Mouse (Mus musculus): ENCODE results near the gene Tex21. TPM values are rescaled to one million over a fixed set of nuclear protein-coding genes. Genes with fewer than 3 reads are reported as not detected.
"Not testable (repeated sequence)": the region's sequence is repeated elsewhere in the genome, so short reads cannot be mapped to it uniquely, and the experiment has no call there.

Gene Tex21
- polyA plus RNA-seq, 1 experiment: not detected

DNA sequence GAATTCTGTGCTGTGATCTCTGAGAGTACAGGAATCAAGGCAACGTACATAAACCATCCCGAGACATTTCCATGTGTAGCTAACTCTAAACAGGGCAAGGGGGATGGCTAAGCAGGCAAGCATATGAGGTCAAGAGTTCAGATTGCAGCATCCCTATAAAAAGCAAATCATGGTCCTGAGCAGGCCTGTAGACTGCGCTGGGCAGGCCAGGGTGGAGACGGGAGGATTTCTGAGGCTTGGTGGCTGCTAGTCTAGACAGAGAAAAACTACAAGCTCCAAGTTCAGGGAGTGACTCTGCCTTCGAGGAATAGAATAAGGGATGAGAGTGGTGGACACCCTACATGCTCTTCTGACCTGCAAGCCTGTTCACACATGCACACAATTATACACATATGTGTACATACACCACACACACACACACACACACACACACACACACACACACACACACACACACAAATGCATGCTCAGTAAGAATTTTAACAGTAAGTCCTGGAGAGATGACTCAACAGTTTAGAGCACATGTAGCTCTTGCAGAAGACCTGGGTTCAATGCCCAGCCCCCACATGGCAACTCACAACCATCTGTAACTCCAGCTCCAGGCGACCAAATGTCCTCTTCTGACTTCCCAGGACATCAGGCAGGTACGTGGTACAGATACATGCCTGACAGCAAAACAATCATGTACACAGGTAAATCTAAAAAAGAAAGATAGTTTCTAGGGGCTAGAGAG is 6.5 kb downstream of the Tex21 start:
- no peaks in the 10 kb centered on the region for H3K27me3 ChIP-seq (ENCODE audit: control insufficient read depth, insufficient read depth, low read length)
- no peak for DNase-seq
- H3K27ac ChIP-seq (ENCODE audit: control insufficient read depth, insufficient read depth, low read length): no peak overlapping the region
- WGBS: 88% methylated on average over 7 of the region's 7 CpGs
- no peak overlapping the region for H3K4me3 ChIP-seq (ENCODE audit: control insufficient read depth, insufficient read depth, low read length)
- no peaks in the 10 kb centered on the region for H3K4me1 ChIP-seq (replicated peaks; ENCODE audit: control insufficient read depth, insufficient read depth, low read length)
- TF ChIP-seq POLR2A (IDR thresholded peaks at IDR 0.05; ENCODE audit: control insufficient read depth, extremely low read depth, insufficient read depth, low read length, poor library complexity): no peak
- no peak for TF ChIP-seq CTCF (IDR thresholded peaks at IDR 0.05; ENCODE audit: borderline replicate concordance, control insufficient read depth, extremely low read depth, insufficient read depth, low read length, poor library complexity)
- no peaks in the 10 kb centered on the region for H3K36me3 ChIP-seq (ENCODE audit: control insufficient read depth, insufficient read depth, low read length)

DNA sequence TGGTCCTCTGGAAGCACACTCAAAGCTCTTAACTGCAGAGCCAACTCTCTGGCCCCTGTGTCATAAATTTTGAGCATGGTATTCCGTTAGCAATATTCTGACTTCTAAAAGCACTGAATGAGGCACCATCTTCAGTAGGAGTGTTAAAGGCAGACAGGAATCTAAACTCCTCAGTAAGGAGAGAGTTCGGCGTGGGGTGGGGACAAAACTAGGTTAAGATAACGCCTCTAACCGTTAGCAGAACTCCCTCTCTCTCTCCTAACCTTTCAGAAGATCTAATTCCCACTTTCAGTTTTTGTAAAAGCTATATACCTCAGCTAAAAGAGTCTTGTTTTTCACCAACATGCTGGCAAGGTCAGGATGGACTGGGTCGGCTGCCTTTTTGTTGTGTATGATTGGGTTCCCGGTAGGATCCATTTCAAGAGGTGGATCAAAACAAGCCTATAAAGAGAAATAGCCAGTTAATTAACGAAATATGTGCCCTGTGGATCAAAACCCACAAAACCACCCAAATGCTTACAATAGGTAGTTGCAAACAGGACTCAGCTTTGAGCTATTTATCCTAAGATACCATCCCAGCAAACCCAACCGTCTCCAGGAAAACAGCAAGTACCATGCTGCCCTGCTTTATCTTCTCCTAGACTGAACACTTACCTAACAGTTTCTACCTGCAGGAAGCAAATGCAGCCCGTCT is 7.3 kb downstream of the Tex21 start:
- Histone ChIP-seq H3K27ac (ENCODE audit: control insufficient read depth, insufficient read depth, low read length) (no peak overlapping the region), H3K36me3 (ENCODE audit: control insufficient read depth, insufficient read depth, low read length) (no peaks in the 10 kb centered on the region), H3K4me1 (replicated peaks; ENCODE audit: control insufficient read depth, insufficient read depth, low read length) (no peaks in the 10 kb centered on the region), H3K4me3 (ENCODE audit: control insufficient read depth, insufficient read depth, low read length) (no peak overlapping the region), H3K27me3 (ENCODE audit: control insufficient read depth, insufficient read depth, low read length) (no peaks in the 10 kb centered on the region)
- DNase-seq: no peak
- TF ChIP-seq POLR2A (IDR thresholded peaks at IDR 0.05; ENCODE audit: control insufficient read depth, extremely low read depth, insufficient read depth, low read length, poor library complexity): no peak
- TF ChIP-seq CTCF (IDR thresholded peaks at IDR 0.05; ENCODE audit: borderline replicate concordance, control insufficient read depth, extremely low read depth, insufficient read depth, low read length, poor library complexity): no peak
- WGBS: 87% methylated on average over 10 of the region's 10 CpGs

DNA sequence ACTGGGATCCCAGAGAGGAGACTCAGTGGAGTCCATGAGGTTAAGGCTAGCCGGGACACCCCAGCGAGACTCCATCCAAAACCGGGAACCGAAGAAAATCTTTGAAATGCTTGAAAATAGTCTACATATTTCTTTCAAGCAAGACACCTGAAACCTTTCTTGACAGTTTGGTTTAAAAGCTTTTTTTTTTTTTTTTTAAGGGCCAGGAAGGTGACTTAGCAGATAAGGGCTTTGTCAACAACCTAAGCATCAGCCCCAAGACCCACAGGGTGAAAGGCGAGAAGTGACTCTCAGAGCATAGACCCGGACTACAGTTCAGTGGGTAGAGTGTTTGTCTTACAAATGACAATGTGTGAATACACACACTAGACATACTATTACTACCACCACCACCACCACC is 11.3 kb downstream of the Tex21 start:
- WGBS: 87% methylated on average over 6 of the region's 6 CpGs
- Histone ChIP-seq H3K27me3 (ENCODE audit: control insufficient read depth, insufficient read depth, low read length) (no peaks in the 10 kb centered on the region), H3K4me3 (ENCODE audit: control insufficient read depth, insufficient read depth, low read length) (no peak overlapping the region), H3K4me1 (replicated peaks; ENCODE audit: control insufficient read depth, insufficient read depth, low read length) (no peaks in the 10 kb centered on the region), H3K27ac (ENCODE audit: control insufficient read depth, insufficient read depth, low read length) (no peak overlapping the region), H3K36me3 (ENCODE audit: control insufficient read depth, insufficient read depth, low read length) (no peaks in the 10 kb centered on the region)
- TF ChIP-seq CTCF (IDR thresholded peaks at IDR 0.05; ENCODE audit: borderline replicate concordance, control insufficient read depth, extremely low read depth, insufficient read depth, low read length, poor library complexity): no peak
- TF ChIP-seq POLR2A (IDR thresholded peaks at IDR 0.05; ENCODE audit: control insufficient read depth, extremely low read depth, insufficient read depth, low read length, poor library complexity): no peak
- DNase-seq: no peak

DNA sequence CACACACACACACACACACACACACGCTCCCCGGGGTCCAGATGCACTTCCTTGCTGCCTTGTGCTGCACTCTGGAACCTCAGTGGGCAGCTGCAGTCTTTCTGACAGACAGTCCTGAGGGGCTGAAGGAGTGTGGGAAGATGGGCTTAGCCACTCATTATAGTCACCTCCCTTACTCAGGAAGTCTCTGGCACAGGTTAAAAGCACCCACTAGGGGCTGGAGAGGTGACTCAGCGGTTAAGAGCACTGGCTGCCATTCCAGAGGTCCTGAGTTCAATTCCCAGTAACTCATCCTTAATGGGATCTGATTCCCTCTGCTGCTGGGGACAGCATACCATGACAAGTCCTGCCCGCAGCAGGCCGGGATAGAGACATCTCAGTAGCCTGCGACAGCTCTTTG is 15.9 kb downstream of the Tex21 start:
- H3K36me3 ChIP-seq (ENCODE audit: control insufficient read depth, insufficient read depth, low read length): no peaks in the 10 kb centered on the region
- H3K4me1 ChIP-seq (replicated peaks; ENCODE audit: control insufficient read depth, insufficient read depth, low read length): no peaks in the 10 kb centered on the region
- no peak for TF ChIP-seq CTCF (IDR thresholded peaks at IDR 0.05; ENCODE audit: borderline replicate concordance, control insufficient read depth, extremely low read depth, insufficient read depth, low read length, poor library complexity)
- TF ChIP-seq POLR2A (IDR thresholded peaks at IDR 0.05; ENCODE audit: control insufficient read depth, extremely low read depth, insufficient read depth, low read length, poor library complexity): no peak
- no peaks in the 10 kb centered on the region for H3K27me3 ChIP-seq (ENCODE audit: control insufficient read depth, insufficient read depth, low read length)
- H3K27ac ChIP-seq (ENCODE audit: control insufficient read depth, insufficient read depth, low read length): no peak overlapping the region
- H3K4me3 ChIP-seq (ENCODE audit: control insufficient read depth, insufficient read depth, low read length): no peak overlapping the region
- no peak for DNase-seq
- 86% methylated on average over 6 of the region's 6 CpGs for WGBS

DNA sequence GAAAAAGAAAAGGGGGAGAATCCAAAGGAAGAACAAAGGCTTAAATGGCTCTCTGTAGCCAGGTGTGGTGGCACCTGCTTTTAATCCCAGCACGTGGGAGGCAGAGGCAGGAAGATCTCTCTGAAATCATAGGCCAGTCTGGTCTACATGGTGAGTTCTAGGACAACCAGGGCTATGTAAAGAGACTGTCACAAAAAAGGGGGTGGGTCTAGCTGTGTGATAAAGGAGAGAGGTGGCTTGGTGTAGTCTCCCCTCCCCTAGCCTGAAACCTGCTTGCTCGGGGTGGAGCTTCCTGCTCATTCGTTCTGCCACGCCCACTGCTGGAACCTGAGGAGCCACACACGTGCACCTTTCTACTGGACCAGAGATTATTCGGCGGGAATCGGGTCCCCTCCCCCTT is 24.4 kb downstream of the Tex21 start:
- not testable (repeated sequence) for H3K27ac ChIP-seq (ENCODE audit: control insufficient read depth, insufficient read depth, low read length); DNase-seq; H3K4me1 ChIP-seq (replicated peaks; ENCODE audit: control insufficient read depth, insufficient read depth, low read length); H3K4me3 ChIP-seq (ENCODE audit: control insufficient read depth, insufficient read depth, low read length); H3K27me3 ChIP-seq (ENCODE audit: control insufficient read depth, insufficient read depth, low read length); H3K36me3 ChIP-seq (ENCODE audit: control insufficient read depth, insufficient read depth, low read length)
- 92% methylated on average over 4 of the region's 8 CpGs for WGBS

DNA sequence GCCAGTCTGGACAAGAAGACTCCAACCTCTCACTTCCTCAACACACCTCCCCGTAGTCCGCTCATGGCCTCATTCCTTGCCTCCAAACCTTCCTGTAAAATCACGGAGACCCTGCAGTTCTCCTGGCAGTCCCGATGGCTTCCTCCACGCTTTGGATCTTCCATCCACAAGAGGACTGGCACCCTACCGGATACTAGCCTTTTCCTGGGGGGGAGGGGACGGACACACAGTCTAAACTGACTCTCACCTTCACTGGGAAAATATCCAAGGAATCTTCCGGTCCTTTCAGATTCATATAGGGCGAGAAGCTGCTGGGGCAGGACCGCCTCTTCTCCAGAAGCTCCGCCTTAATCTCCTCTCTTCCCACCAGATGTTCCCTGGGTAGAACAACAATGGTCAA is 29.8 kb downstream of the Tex21 start:
- Histone ChIP-seq H3K36me3 (ENCODE audit: control insufficient read depth, insufficient read depth, low read length) (no peaks in the 10 kb centered on the region), H3K4me3 (ENCODE audit: control insufficient read depth, insufficient read depth, low read length) (no peak overlapping the region), H3K4me1 (replicated peaks; ENCODE audit: control insufficient read depth, insufficient read depth, low read length) (no peaks in the 10 kb centered on the region), H3K27me3 (ENCODE audit: control insufficient read depth, insufficient read depth, low read length) (no peaks in the 10 kb centered on the region), H3K27ac (ENCODE audit: control insufficient read depth, insufficient read depth, low read length) (no peak overlapping the region)
- DNase-seq: no peak
- 83% methylated on average over 11 of the region's 11 CpGs for WGBS
- no peak for TF ChIP-seq POLR2A (IDR thresholded peaks at IDR 0.05; ENCODE audit: control insufficient read depth, extremely low read depth, insufficient read depth, low read length, poor library complexity)
- no peak for TF ChIP-seq CTCF (IDR thresholded peaks at IDR 0.05; ENCODE audit: borderline replicate concordance, control insufficient read depth, extremely low read depth, insufficient read depth, low read length, poor library complexity)
